Mouse (Mus musculus) adrenal gland, postnatal 36 days (tissue): Measurements from ENCODE around the gene Pank2. TPM values are rescaled to one million over a fixed set of nuclear protein-coding genes. Genes with fewer than 3 reads are reported as not detected.
A peak's percentile ranks its signal among the peaks of the same experiment; 100 is the strongest.
"Not testable (repeated sequence)": the region's sequence is repeated elsewhere in the genome, so short reads cannot be mapped to it uniquely, and the experiment has no call there.

Experiments
- DNase-seq, 2 experiments: peaks; one replicate each; pipeline ENCODE4 v3.0.0; 2021; ENCODE audit warnings: mixed read lengths in 1 of 2
- total RNA-seq, 2 experiments: library from RNA; stranded (reverse); gene quantifications; 2 replicates each; pipeline ENCODE4 v1.2.3; 2021

Pank2 gene
- total RNA-seq, 2 experiments from 2014 or later, result 46.6 to 58.6 TPM

DNA sequence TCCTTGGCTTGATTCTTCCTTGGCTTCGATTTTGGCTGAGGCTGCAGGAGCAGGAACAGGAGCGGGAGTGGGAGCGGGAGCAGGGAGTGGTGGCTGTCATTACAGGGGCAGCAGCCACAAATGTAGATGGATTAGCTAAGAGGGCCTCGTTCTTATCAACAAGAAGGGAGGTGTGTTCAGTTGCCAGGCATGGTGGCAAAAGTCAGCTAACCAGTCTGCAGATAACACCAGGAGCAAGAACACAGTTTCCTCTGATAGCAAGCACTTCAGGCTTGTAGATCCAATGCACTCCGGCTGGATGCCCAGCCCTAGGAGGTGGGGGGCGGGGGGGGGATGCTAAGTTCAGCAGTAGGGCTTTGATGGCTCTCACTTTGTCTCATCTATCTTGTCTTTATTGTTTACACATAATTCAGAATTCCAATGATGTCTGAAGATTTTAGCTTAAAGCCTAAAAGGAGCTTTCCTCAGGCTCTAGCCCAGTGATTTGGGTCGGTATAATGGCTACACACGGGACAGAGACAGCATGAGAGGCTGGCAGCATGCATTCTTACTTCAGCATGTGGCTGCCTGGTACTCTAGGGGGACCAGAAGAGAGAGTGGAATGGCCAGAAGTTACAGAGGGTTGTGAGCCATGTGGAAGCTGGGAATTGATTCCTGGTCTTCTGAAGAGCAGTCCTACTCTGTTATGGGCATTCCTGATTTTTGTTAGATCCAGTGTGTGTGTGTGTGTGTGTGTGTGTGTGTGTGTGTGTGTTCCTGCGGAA is 1.6 kb upstream of the Pank2 start:
- no peak for DNase-seq

DNA sequence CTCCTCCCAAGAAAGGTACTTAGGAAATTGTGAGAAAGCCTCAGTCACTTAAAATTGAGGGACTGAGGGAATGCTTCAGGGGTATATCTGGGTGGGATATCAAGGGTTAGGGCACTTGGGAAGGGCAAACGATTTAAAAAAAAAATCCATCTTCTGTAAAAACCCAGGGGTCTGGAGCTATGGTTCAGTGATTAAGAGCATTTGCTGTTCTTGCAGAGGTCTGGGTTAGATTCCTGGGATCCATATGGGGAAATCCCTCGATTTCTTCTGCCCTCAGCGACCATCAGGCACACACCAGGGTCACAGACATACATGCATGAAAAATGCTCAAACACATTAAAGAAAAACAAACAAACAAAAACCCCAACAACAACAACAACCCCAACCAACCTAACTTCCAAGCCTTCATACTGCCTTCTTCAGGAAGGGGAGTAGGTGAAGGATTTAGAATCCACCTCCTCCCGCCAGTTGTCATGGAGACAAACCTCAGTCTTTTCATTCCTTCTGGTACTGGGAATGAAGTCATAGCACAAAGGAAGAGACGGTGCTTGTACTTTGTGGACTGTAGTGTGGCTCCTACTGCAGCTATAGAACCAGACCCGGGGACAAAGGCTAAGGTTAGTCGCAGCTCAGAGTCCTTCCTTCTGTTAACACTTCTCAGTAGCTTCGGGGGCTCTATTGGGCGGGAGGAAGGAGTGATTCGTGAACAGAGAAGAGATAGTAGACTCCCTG is 648 bp upstream of the Pank2 start:
- no peak for DNase-seq

DNA sequence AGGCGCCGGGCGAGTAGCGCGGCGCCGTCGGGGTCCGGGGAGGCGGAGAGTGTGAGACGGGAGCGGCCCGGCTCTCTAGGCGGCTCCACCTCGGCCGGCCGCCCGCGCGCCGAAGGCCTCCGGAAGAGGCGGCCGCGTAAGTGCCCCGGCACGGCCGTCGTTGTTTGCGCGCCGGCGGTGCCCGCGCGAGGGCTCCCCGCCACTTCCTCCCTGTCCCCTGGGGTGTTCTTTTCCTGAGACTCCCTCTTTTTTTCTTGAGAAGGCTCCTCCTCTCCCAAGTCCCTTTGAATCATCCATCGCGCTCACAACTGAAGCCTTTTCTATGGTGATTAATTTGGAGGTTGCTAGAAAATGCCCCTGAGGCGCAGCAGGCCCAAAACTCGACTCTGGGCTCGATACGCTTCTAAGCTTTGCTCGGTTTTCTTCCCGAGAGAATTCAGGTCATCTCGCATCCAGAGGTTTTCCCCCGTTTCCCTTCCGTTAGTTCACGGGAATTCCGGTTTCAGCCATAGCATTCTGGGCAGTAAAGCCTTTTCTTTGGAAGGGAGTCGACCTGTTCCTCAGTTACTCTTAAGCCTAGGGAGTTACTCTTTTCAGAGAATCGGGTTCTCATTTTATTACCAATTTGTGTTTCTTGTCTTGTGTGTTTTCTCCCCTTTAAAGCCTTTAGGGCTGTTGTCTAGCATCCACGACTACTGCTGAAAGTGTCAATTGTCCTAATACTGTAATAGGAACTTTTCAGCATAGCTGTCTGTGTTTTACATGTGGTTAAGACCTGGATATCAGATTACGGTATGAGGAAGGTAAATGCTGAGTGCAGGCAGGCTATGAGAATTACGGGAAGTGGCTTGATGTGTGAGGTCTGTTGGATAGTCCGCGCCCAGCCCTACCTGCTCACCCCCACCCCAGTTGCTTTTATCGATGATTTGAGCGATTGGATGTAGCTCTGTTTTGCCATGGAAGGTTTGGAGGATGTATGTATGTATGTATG is 680 bp downstream of the Pank2 start:
- peak; percentile 9 to 81 for DNase-seq

DNA sequence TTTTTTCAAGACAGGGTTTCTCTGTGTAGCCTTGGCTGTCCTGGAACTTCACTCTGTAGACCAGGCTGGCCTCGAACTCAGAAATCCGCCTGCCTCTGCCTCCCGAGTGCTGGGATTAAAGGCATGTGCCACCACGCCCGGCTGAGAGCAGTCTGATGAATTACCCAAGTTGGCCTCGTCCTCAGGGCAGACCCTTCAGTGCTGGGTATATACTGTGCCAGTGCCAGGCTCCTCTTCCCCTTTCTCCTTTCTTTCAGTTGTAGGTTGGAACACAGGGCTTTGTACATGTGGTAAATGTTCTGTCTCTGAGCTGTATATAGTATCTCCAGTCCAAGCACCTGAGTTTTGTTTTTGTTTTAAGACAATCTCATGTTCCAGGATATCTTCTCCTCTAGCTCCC is 1.7 kb downstream of the Pank2 start:
- no peak for DNase-seq

DNA sequence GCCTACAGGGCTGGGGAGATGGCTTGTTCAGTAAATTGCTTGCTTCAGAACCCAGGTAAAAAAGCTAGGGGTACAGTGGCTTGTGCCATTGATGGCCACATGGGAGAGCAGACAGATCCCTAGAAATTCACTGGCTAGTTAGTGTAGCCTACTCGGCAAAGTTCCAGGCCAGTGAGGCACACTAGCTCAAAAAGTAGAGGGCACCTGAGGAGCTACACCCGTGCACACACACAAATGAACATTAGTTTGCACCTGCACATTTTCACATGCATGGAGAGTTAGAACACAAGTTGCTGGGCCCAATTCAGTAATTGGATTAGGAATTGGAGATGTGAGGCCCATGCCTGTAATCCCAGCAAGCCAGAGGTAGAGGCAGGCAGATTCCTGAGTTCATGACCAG is 2.8 kb downstream of the Pank2 start:
- peak; percentile 16 to 29 for DNase-seq

DNA sequence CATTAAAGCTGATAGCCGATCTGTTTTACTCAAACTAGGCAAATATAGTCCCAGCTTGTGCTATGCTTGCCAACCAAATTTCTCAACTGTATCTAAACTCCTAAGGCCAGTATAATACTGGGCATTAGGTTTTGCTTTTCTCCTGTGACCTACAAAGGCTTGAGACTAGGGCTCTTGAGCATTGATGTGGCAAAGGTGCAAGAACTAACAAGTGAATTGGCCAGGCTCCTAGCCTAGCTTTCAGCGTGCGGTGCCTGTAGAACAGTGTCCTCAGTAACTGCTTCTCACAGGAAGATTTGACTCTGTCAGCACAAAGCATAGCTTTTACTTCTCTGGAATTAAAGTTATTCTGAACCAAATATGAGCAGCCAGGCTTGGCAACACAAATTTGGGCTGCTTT is 13.2 kb downstream of the Pank2 start:
- DNase-seq, result no peak

DNA sequence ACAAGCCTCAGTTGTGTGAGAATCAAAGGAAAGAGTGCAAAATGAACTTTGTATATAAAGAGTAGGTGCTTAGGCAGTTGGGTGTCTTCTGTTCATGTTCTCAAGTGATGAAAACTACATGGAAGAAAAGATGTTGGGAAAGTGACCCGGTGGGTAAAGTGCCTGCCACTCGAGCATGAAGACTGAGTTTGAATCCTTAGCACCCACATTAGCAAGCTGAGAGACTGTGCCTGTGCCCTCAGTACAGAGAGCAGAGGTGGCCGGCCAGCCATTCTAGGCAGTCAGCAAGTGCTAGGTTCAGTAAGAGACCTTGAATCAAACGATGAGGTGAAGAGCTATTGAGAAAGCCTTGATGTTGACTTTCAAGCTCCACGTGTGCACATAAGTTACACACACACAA is 14.4 kb downstream of the Pank2 start:
- DNase-seq, result no peak

DNA sequence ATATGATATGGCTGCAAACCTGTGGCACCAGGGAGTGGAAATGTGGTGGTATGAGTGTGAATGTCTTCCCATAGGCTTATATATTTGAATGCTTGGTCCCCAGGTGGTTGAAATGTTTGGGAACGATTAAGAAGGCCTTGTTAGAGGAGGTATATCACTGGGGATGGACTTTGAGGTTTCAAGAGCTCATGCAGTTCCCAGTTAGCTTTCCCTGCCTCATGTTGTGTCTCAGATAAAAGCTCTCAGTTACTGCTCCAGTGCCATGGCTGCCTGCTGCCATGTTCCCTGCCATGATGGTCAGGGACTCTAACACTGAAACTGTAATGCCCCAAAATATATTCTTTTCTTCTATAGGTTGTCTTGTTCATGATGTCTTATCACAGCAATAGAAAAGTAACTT is 19.3 kb downstream of the Pank2 start:
- no peak for DNase-seq

DNA sequence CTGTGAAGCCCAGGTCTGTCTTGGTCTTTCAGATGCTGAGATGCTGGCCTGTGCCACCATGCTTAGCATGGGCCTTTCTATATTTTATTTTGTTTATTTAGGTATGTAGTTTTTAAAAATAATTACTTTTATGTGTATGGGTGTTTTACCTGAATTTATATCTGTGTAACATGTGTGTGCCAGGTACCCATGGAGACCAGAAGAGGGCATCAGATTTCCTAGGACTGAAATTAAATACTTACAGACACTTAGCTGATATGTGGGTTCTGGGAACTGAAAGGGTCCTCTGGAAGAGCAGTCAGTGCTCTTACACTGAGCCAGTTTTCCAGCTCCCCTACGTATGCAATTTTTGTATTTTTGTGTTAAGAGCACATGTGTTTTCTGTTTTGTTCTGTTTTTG is 24.0 kb downstream of the Pank2 start:
- DNase-seq, result no peak

DNA sequence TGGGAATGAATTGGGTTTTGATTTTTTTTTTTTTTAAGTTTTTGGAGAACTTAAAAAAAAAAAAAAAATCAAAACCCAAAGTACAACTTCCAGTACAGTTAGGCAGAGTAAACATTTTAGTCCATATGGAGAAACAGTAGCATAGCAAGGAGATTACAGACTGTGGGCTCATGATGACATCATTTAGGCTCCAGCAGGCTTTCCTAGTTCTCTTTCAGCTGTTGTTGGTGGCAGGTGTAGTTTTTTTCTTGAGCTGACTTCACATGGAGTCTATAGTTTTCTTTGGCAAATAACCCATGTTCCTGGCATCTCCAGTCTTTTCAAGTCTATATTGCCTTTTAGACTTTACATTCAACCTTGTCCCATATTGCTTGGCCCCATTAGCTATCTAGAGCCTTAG is 28.4 kb downstream of the Pank2 start:
- no peak for DNase-seq

DNA sequence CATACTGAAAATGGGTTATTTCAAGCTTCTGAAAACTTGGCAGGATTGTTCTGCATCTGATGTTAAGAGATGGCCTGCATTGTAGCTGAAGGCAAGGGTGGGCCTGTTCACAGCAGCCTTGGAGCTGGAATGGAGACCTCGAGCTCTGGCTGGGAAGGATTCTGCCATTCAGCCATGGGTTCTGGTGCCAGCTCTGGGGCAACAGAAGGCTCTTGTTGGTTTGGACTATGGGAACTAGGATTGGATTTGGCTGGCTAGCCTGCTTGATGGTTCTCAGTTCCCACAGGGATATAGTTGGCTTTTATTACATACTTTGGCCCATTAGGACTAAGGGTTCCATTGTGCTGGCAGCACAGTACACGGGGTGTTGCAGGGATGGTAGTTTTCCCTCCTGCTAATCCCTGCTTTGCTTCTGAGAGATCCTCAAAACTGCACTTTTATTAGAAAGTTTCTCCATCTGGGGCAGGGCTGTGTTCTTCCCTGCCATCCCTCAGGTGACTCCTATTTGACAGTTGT is 34.5 kb downstream of the Pank2 start:
- DNase-seq, result no peak

DNA sequence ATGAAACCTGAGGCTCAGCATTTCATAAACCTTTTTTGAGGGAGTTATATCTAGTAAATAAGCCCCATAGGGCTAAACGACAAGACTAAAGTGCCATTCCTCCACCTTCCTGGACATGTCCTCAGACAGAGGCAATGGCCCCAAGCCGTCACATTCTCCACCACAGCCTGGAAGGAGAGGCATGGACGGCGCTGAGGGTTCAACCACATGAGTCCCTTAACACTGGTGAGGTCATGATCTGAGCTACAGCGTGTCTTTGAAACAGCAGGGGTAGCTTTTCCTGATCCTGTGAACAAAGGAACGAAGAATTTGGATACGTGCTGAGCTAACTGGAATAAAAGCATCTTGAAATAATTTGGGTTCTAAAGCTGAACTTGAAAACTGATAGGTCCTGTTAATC is 36.4 kb downstream of the Pank2 start:
- not testable (repeated sequence) for DNase-seq

DNA sequence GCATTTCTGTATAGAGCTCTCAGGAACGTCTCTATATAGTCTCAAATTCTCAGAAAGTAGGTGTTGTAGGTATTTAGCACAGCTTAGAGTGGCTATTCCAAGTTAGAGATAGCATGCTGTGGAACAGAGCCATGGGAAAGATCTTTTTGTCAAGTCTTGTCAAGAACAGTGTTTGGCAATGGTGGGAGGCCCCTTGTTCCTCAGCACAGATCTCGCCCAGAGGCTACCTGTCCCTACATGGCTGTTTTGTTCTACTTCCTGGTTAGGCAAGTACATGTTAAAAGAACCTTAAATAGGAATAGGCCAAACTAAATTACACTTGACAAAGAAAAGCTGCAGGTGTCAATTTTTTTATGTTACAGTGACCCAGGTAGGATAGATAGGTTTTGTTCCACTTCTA is 38.2 kb downstream of the Pank2 start:
- no peak for DNase-seq

DNA sequence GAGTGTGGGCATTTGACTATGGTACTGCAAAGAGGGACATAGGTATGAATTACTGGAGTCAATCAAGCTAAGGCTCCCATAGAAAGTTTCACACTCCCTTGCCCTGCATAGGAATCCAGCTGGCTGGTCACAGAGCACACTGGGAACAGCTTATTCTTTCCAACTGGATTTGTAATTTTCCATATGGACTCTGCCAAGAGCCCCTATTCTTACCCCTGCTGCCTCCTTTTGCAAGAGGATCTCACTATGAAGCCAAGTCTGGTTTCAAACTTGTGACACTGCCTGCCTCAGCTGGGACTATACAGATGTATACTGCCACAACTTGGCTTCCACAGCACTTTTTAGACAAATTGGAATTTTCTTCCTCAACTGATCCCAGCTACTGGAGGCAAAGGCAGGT is 39.3 kb downstream of the Pank2 start:
- DNase-seq, result no peak

DNA sequence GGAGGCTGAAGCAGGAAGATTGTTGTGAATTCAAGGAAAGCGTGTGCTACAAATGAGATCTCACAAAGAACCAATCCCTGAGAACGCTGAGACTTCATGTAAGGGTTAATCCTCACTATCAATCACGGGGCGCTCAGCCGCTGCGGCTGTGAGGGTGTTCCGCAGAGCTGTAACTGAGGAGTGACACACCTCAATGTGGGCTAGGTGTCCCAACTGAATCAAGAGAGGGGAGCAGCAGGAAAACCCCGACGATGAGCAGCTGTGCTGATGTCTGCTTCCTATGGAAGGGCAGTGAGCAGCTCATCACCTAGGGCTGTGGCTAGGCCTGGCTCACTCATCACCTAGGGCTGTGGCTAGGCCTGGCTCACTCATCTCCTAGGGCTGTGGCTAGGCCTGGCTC is 42.2 kb downstream of the Pank2 start:
- DNase-seq, result no peak

DNA sequence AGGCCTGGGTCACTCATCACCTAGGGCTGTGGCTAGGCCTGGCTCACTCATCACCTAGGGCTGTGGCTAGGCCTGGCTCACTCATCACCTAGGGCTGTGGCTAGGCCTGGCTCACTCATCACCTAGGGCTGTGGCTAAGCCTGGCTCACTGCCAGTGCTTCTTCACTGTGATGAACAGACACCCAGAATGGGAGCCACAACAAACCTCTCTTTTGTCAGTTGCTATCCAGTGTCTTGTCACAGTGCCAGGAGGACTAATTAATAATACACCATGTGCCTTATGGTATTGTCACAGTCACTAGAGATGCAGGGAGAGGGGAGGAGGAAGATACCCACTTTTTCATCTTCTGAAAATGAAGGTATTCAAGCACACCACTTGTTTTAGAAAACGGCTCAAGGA is 42.9 kb downstream of the Pank2 start:
- DNase-seq, result peak in 1 of 2 experiments; percentile 29

DNA sequence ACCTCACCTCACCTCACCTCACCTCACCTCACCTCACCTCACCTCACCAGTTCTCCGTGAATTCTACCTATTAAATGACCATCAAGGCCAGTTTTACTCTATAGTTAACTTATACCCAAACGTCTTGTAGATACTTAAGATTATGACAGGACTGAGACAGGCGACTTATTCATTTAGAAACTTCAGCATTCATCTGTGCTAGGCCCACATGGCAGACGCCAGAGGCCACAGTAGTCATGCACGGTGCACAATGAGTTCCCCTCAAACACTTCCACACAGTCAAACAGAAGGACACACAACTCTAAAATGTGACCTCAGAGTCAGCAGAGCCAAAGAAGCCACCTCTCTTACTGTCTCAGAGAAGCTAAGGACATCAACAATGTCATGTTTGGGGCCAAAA is 45.1 kb downstream of the Pank2 start:
- no peak for DNase-seq

DNA sequence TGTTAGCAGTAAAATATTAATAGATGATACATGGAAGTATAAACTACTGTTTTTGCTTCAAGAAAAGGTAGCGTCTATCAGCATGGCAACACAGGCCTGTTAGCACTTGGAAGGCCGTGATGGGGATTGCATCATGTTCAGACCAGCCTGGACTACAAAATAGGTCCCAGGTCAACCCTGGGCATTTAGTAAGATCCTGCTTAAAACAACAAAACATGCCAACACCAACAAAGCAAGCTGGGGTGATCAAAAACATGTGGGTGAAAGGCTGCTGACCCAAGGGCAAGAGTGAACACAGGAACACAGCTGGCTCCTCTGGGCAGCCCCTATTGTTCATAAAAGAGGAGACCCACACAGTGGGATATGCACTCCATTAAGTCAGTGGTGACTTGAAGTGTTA is 45.5 kb downstream of the Pank2 start:
- peak in 1 of 2 experiments; percentile 23 for DNase-seq

DNA sequence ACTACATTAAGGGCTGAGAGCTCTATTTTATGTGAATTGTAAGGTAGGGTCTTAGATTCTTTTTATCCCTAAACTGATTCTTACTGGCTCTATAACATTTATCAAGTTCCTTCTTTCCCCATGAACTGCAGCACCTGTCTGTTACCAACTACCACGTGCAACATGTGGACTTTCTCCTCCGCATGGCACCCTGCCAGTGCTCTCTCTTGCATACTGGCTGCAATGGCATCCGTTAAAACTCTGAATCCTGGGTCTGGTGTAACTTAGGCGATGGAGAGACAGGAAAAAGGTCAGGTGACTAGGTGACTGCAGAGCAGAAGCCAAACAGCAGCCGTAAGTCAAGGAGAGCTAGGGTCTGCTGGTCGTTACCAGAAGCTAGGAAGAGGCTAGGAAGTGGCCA is 47.0 kb downstream of the Pank2 start:
- DNase-seq, result peak in 1 of 2 experiments; percentile 47

DNA sequence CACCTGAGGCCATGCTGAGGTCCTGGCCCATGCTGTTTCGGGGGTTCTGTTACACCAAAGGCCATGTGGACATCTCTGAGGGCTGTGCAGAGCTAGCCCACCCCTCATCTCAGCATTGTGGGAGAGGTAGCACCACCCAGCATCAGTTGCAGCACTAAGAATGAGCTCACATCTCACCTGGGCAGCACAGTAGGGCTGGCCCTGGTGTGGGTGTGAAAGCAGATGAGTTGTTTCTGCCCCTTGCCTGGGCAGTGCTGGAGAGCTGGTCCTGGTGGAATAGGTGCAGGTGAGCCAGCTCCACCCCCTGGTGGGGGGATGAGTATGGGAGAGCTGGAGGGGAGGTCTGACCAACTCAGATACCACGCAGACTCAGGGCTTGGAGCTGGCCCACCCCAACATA is 53.9 kb downstream of the Pank2 start:
- DNase-seq, result no peak

DNA sequence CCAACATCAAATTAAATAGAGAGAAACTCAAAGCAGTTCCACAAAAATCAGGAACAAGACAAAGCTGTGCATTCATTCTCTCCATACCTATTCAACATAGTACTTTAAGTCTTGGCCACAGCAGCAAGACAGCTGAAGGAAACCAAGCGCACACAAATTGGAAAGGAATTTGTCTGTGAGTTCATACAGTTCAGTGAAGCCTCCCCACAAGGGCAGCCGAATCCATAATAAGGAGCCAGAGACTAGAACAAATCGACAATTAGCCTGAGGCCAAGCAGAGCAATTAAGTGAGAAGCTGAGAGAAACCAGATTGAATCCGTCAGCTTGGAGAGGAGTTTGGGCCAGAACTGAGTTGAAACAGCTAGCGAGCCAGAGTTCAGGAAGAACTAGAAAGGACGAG is 57.1 kb downstream of the Pank2 start:
- DNase-seq, result no peak

DNA sequence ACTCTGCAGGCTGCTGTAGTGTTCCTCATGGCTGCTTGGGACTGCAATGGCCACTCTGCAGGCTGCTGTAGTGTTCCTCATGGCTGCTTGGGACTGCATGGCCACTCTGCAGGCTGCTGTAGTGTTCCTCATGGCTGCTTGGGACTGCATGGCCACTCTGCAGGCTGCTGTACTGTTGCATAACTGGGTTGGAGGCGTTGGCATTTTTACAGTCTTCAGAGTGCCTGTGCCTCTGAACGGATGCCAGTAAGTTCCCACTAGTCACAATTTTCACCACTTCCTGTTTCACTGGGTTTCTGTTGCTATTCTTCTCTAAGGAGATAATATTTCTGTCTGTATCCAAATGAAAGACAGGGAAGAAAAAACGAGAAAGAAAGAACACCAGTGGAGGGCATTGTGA is 58.9 kb downstream of the Pank2 start:
- peak in 1 of 2 experiments; percentile 45 for DNase-seq
